Mouse (Mus musculus) limb, embryonic 14.5 days (tissue): ENCODE results near the gene Smad3. TPM values are rescaled to one million over a fixed set of nuclear protein-coding genes. Genes with fewer than 3 reads are reported as not detected.

Experiments used
- ATAC-seq: fragments of 200-750 bp; cut with Nextera tagmentation; 2 replicates; pipeline ENCODE4 v1.8.0; 2017; ENCODE audit warnings: low read depth, moderate number of reproducible peaks, moderate TSS enrichment; ENCODE audit not compliant: low FRiP score
- DNase-seq: peaks from one replicate; pipeline ENCODE4 v3.0.0-alpha.2; 2015; ENCODE audit warnings: low spot score
- H3K27ac ChIP-seq: fragments of 300-500 bp; sonication (generic); replicated peaks from 2 replicates; pipeline ENCODE4 v1.5.1; 2014; ENCODE audit warnings: low read depth, mild to moderate bottlenecking, low read length, moderate library complexity, mixed read lengths
- H3K27me3 ChIP-seq: fragments of 300-500 bp; sonication (generic); 2 replicates; pipeline ENCODE4 v1.6.1; 2014; ENCODE audit warnings: low read length, mixed read lengths; ENCODE audit not compliant: control insufficient read depth, insufficient read depth
- H3K36me3 ChIP-seq: fragments of 300-500 bp; sonication (generic); 2 replicates; pipeline ENCODE4 v1.6.1; 2014; ENCODE audit warnings: mild to moderate bottlenecking, low read length, moderate library complexity, mixed read lengths; ENCODE audit not compliant: control insufficient read depth, insufficient read depth
- H3K4me1 ChIP-seq: fragments of 300-500 bp; sonication (generic); 2 replicates; pipeline ENCODE4 v1.6.1; 2014; ENCODE audit warnings: antibody characterized with exemption, low read length, mixed read lengths; ENCODE audit not compliant: control insufficient read depth, insufficient read depth
- H3K4me2 ChIP-seq: fragments of 300-500 bp; sonication (generic); replicated peaks from 2 replicates; pipeline ENCODE4 v1.6.1; 2014; ENCODE audit warnings: low read depth, mild to moderate bottlenecking, low read length, moderate library complexity; ENCODE audit not compliant: severe bottlenecking
- H3K4me3 ChIP-seq: fragments of 300-500 bp; sonication (generic); replicated peaks from 2 replicates; pipeline ENCODE4 v1.5.1; 2014; ENCODE audit warnings: low read length
- H3K9ac ChIP-seq: fragments of 300-500 bp; sonication (generic); 2 replicates; pipeline ENCODE4 v1.6.1; 2014; ENCODE audit warnings: mild to moderate bottlenecking, low read depth, low read length, moderate library complexity; ENCODE audit not compliant: severe bottlenecking
- H3K9me3 ChIP-seq: fragments of 300-500 bp; sonication (generic); 2 replicates; pipeline ENCODE4 v1.6.1; 2016; ENCODE audit warnings: low read length; ENCODE audit not compliant: control insufficient read depth
- POLR2A ChIP-seq: fragments of 200-500 bp; IDR thresholded peaks from 2 replicates; pipeline ENCODE4 v1.8.0; 2012; ENCODE audit warnings: inconsistent platforms, mild to moderate bottlenecking, moderate library complexity, borderline replicate concordance; ENCODE audit not compliant: insufficient read depth, insufficient read length; ENCODE audit errors: extremely low read depth
- WGBS: fragments of 180-500 bp; shearing (Covaris S2); extraction: QIAGEN DNeasy Blood & Tissue Kit; methylation state at CpG from one replicate; pipeline ENCODE4 v1.1.7; 2014; 5-methylcytosine and 5-hydroxymethylcytosine counted together
- polyA plus RNA-seq, 2 experiments: library from polyadenylated mRNA; depleted of rRNA in 1 of 2; stranded (reverse) in 1 of 2; unstranded in 1 of 2; fragments of >200 nt; fragmentation: Nextera tagmentation in 1 of 2; extraction: Ambion mirVana in 1 of 2; gene quantifications; 2 replicates each; pipeline versions ENCODE4 v1.2.1 to v1.2.3; 2012 to 2014

Smad3 gene
- polyA plus RNA-seq, 2 experiments, result 25.1 to 50.9 TPM

- Histone ChIP-seq H3K27ac (no peak overlapping the region), H3K27me3 (no peaks in the 10 kb centered on the region), H3K9ac (no peak overlapping the region), H3K4me1 (no peaks in the 10 kb centered on the region), H3K36me3 (peaks cover 11% of the 10 kb centered on the region), H3K4me2 (no peak overlapping the region), H3K9me3 (no peaks in the 10 kb centered on the region), H3K4me3 (no peak overlapping the region)
- TF ChIP-seq POLR2A, result no peak
- DNase-seq, result no peak
- 91% methylated on average over 9 of the region's 9 CpGs for WGBS
- no peak for ATAC-seq
Measured at GRCm38 (mm10) chr9:63625090-63625756, 132.6 kb downstream of the Smad3 start.

- WGBS, result 62% methylated on average over 15 of the region's 15 CpGs
- ATAC-seq, result no peak
- no peak overlapping the region for H3K4me3 ChIP-seq
- TF ChIP-seq POLR2A, result no peak
- no peaks in the 10 kb centered on the region for H3K27me3 ChIP-seq
- peaks cover 11% of the 10 kb centered on the region for H3K36me3 ChIP-seq
- no peaks in the 10 kb centered on the region for H3K4me1 ChIP-seq
- no peak overlapping the region for H3K27ac ChIP-seq
- H3K4me2 ChIP-seq, result no peak overlapping the region
- no peaks in the 10 kb centered on the region for H3K9me3 ChIP-seq
- no peak for DNase-seq
- no peak overlapping the region for H3K9ac ChIP-seq
Measured at GRCm38 (mm10) chr9:63623895-63624569, 133.8 kb downstream of the Smad3 start.

- H3K9me3 ChIP-seq, result no peaks in the 10 kb centered on the region
- DNase-seq, result no peak
- H3K4me1 ChIP-seq, result peaks cover 21% of the 10 kb centered on the region
- ATAC-seq, result no peak
- H3K27me3 ChIP-seq, result no peaks in the 10 kb centered on the region
- no peak overlapping the region for H3K27ac ChIP-seq
- H3K9ac ChIP-seq, result no peak overlapping the region
- WGBS, result 91% methylated on average over 2 of the region's 2 CpGs
- peaks cover 23% of the 10 kb centered on the region for H3K36me3 ChIP-seq
- no peak overlapping the region for H3K4me2 ChIP-seq
- H3K4me3 ChIP-seq, result no peak overlapping the region
- TF ChIP-seq POLR2A, result no peak
Measured at GRCm38 (mm10) chr9:63617967-63618366, 139.8 kb downstream of the Smad3 start.

GRCm38 (mm10) chr9:63614018-63614985 is 143.5 kb downstream of the Smad3 start:
- DNase-seq (no peak), ATAC-seq (no peak)
- Histone ChIP-seq H3K27me3 (no peaks in the 10 kb centered on the region), H3K4me1 (peaks cover 54% of the 10 kb centered on the region), H3K27ac (no peak overlapping the region), H3K36me3 (peaks cover 17% of the 10 kb centered on the region), H3K4me2 (no peak overlapping the region; the same call in 1 of the 2 replicates), H3K9me3 (no peaks in the 10 kb centered on the region), H3K4me3 (no peak overlapping the region), H3K9ac (no peak overlapping the region)
- WGBS, result 45% methylated on average over 11 of the region's 11 CpGs
- no peak for TF ChIP-seq POLR2A

GRCm38 (mm10) chr9:63613569-63613968 is 144.2 kb downstream of the Smad3 start:
- Histone ChIP-seq H3K9me3 (no peaks in the 10 kb centered on the region), H3K27me3 (no peaks in the 10 kb centered on the region), H3K27ac (no peak overlapping the region), H3K36me3 (peaks cover 14% of the 10 kb centered on the region), H3K9ac (no peak overlapping the region), H3K4me3 (no peak overlapping the region), H3K4me1 (peaks cover 57% of the 10 kb centered on the region), H3K4me2 (peak overlapping the region; percentile 18)
- TF ChIP-seq POLR2A, result no peak
- ATAC-seq (no peak), DNase-seq (peak; percentile 22)
- WGBS, result 17% methylated on average over 1 of the region's 1 CpGs
